Mouse (Mus musculus) erythroblast, embryonic 14.5 days (primary cell): ENCODE results near the gene Tmem219. TPM values are rescaled to one million over a fixed set of nuclear protein-coding genes. Genes with fewer than 3 reads are reported as not detected.

Experiments used
- H3K27me3 ChIP-seq: 2 replicates; pipeline ENCODE4 v1.6.1; 2012; ENCODE audit warnings: inconsistent platforms; ENCODE audit not compliant: control insufficient read depth
- H3K36me3 ChIP-seq: 2 replicates; pipeline ENCODE4 v1.6.1; 2012; ENCODE audit warnings: mild to moderate bottlenecking, inconsistent platforms; ENCODE audit not compliant: control insufficient read depth
- H3K4me1 ChIP-seq: 2 replicates; pipeline ENCODE4 v1.6.1; 2012; ENCODE audit warnings: inconsistent platforms; ENCODE audit not compliant: control insufficient read depth
- H3K4me3 ChIP-seq: replicated peaks from 2 replicates; pipeline ENCODE3; 2012; ENCODE audit warnings: moderate library complexity, mild to moderate bottlenecking, inconsistent platforms
- H3K9me3 ChIP-seq: 2 replicates; pipeline ENCODE4 v1.6.1; 2012; ENCODE audit warnings: low read length, inconsistent platforms, mixed read lengths; ENCODE audit not compliant: control insufficient read depth
- GATA1 ChIP-seq: IDR thresholded peaks from 2 replicates; pipeline ENCODE4 v1.6.1; 2012; ENCODE audit warnings: low read length, inconsistent platforms, mixed read lengths
- TAL1 ChIP-seq: IDR thresholded peaks from 3 replicates; pipeline ENCODE4 v1.6.1; 2012; ENCODE audit warnings: low read length, inconsistent platforms, mixed read lengths
- polyA plus RNA-seq: library from polyadenylated mRNA; stranded (reverse); fragments of >175 nt; gene quantifications from 2 replicates; pipeline ENCODE4 v1.2.3, GENCODE M21; 2012

Tmem219 gene
- polyA plus RNA-seq, result 1.1 and 1.5 TPM in 2 replicates

DNA sequence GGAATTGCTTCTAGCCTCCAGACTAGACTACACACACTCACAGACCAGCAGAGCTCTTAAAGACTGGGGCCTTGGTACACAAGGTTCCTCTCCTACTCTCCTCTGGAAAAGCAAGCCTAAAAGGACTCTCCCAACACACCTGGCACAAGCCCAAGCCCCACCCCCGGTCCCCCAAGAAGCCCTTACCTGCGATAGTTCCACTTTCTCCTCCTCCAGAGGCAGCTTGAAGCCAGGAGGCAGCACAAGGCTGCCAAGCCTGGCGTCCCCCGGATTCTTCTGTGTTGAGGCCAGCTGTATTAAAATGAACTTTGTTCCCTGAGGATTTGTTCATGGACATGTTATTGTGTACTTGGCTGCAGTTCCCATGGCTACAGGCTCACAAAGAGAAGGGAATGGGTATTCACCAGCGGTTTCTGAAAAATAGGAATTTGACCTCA, at the start of gene Tmem219:
Tmem219 (minus strand) TSS at position 294 of the 437 bp plus-strand sequence.
- Histone ChIP-seq H3K4me3 (no peak within 1 kb of the TSS), H3K27me3 (no peaks in the 10 kb centered on the region), H3K4me1 (peaks cover 32% of the 10 kb centered on the region), H3K36me3 (no peaks in the 10 kb centered on the region), H3K9me3 (no peaks in the 10 kb centered on the region)
- no peak for TF ChIP-seq TAL1
- TF ChIP-seq GATA1, result no peak

DNA sequence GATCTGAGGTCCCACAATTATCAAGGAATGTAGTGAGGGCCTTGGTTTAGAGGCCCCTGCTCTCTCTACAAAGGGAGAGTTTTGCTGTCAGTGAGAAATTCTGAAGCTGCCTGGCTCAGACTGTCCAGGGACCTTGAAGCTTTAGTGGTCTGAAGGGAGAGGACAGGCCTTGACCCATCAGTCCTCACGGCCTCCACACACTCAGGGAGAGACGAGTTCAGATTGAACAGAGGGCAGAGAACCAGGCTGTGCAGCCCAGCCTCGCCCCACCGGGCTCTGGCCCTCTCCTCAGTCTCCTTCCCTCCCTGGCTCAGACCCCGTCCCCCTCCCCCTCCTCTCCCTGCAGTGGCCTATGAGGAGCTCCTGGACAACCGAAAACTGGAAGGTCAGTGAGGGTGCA, 44.6 kb upstream of the Tmem219 start:
- H3K4me1 ChIP-seq, result no peaks in the 10 kb centered on the region
- peaks cover 17% of the 10 kb centered on the region for H3K27me3 ChIP-seq
- TF ChIP-seq GATA1 (no peak), TAL1 (no peak)
- no peak overlapping the region for H3K4me3 ChIP-seq
- no peaks in the 10 kb centered on the region for H3K9me3 ChIP-seq
- H3K36me3 ChIP-seq, result no peaks in the 10 kb centered on the region

DNA sequence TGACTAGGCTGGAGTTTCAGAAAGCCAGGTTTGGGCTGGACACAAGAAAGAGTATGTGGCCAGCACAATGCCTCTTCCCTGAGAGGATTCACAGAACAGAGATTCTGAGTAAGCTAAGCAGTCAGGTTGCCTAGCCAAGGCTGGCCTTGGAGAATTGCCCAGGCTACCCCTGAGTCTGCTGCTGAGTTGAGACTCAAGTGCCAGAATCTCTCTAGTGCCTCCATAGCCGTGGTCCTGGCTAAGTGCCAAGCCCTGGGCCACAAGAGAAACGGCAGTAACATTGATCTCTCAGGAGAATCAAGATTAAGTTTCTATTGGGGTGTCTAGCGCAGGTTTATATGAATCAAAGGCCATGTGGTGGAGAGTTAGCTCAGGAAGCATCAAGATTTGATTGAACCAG, 42.9 kb upstream of the Tmem219 start:
- H3K9me3 ChIP-seq, result no peaks in the 10 kb centered on the region
- no peak overlapping the region for H3K4me3 ChIP-seq
- H3K27me3 ChIP-seq, result peaks cover 20% of the 10 kb centered on the region
- no peak for TF ChIP-seq GATA1
- no peak for TF ChIP-seq TAL1
- H3K36me3 ChIP-seq, result no peaks in the 10 kb centered on the region
- no peaks in the 10 kb centered on the region for H3K4me1 ChIP-seq

DNA sequence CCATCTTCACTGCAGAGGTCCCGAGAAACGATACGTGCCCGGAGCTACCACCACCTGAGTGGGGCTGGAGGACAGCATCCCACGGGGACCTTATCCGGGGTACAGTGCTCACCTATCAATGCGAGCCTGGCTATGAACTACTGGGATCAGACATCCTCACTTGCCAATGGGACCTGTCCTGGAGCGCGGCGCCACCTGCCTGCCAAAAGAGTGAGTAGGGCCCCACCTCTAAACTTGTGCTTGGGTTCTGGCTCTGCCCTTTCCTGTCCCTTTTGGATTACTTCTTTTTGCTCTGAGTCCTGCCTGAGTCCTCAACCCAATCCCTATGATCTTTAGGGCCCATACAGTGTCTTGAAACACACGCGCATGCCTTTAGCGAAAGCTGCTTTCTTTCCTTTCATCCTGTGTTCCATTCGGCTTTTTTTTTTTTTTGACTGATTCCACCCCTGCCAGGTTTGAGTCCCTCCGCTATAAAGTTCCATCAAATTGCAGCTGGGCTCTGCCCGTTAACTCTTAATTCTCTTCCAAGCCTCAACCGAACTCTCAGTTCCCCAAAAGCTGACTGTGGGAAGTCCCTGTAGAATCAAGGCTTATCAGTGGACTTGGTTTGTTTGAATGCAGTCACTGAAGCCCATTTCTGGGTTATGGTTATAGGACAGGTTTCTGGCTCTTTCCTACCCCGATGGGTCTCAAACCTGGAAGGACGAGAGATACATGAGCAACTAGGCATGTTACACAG, 41.0 kb upstream of the Tmem219 start:
- Histone ChIP-seq H3K27me3 (peaks cover 20% of the 10 kb centered on the region), H3K9me3 (no peaks in the 10 kb centered on the region), H3K4me3 (no peak overlapping the region), H3K36me3 (no peaks in the 10 kb centered on the region), H3K4me1 (no peaks in the 10 kb centered on the region)
- TF ChIP-seq TAL1 (no peak), GATA1 (no peak)

DNA sequence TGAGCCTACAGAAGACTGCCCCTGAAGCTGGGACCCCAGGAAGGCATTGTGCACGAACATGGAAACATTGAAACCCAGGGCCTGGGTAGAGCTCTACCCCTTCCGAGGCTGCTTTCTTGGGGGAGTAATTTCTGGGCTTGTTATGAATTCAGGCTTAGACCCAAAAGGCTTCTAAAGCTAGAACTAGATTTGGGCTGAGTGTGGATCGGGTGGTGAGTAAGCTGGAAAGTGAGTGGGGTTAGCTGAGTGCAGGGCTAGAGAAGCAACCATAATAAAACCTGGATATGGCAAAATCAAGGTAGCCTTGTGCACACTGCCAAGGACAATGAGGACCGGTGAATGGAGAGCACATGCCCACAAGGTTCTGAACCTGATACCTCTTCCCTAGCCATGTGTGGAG, 39.2 kb upstream of the Tmem219 start:
- TF ChIP-seq TAL1, result no peak
- no peak for TF ChIP-seq GATA1
- Histone ChIP-seq H3K4me3 (no peak overlapping the region), H3K4me1 (no peaks in the 10 kb centered on the region), H3K9me3 (no peaks in the 10 kb centered on the region), H3K27me3 (peaks cover 20% of the 10 kb centered on the region), H3K36me3 (no peaks in the 10 kb centered on the region)

DNA sequence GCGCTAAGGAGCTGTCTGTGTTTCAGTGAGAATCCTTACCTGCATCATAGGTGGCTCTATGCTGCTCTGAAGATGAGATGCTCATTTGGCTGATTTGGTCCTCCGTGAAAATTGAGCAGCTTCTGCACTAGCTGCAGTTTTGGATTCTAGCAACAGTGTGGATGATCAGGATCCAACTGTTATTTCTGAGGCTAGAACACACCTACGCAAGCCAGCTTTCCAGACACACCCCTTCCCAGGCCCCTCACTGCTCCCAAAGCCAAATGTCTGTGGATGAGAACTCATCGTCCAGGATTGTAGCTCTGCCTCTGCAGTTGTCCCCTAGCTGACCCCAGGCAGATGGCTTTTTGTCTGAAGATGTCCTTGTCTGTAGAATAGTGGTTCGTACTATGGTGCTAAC, 38.4 kb upstream of the Tmem219 start:
- Histone ChIP-seq H3K4me3 (no peak overlapping the region), H3K4me1 (no peaks in the 10 kb centered on the region), H3K36me3 (no peaks in the 10 kb centered on the region), H3K9me3 (no peaks in the 10 kb centered on the region), H3K27me3 (peaks cover 20% of the 10 kb centered on the region)
- no peak for TF ChIP-seq TAL1
- no peak for TF ChIP-seq GATA1

DNA sequence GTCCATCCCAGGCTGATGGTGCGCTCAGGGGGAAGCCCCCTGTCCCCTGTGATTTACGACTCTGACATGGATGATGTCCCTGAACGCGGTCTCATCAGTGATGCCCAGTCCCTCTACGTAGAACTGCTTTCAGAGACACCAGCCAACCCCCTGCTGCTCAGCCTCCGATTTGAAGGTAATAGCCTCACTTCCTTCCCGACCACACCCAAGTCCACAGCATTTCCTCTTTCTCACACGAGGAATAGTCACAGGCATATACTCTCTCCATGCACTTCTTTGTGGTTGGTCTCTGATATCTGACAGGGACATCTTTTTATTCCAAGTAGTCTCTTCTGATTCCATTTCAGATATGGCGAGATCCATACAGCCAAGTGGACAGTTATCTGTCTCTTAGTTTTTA, 37.1 kb upstream of the Tmem219 start:
- H3K27me3 ChIP-seq, result peaks cover 20% of the 10 kb centered on the region
- H3K4me3 ChIP-seq, result no peak overlapping the region
- TF ChIP-seq TAL1, result no peak
- TF ChIP-seq GATA1, result no peak

DNA sequence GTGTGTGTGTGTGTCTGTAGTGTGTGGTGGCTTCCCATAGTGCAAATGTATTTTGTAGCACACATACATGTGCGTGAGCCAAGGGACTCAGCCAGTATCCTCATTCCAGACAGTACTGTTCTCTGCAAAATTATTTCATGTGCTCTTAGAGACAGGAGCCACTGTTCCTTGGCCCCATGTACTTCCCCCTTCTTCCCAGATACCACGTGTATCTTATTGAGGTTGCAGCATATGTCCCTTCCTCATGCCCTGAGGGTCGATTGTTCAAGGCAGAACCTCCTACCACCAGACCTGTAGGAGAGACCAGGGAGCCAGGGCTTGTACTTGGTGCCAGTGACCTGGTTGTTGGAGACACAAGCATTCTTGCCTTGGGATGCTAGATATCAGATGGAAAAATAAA, 32.4 kb upstream of the Tmem219 start:
- Histone ChIP-seq H3K9me3 (no peaks in the 10 kb centered on the region), H3K4me3 (no peak overlapping the region), H3K4me1 (peaks cover 6% of the 10 kb centered on the region), H3K36me3 (no peaks in the 10 kb centered on the region), H3K27me3 (peaks cover 29% of the 10 kb centered on the region)
- no peak for TF ChIP-seq GATA1
- no peak for TF ChIP-seq TAL1

More for the DNA sequence above, 37.1 kb upstream of the Tmem219 start:
- Histone ChIP-seq H3K36me3 (no peaks in the 10 kb centered on the region), H3K9me3 (no peaks in the 10 kb centered on the region), H3K4me1 (no peaks in the 10 kb centered on the region)

DNA sequence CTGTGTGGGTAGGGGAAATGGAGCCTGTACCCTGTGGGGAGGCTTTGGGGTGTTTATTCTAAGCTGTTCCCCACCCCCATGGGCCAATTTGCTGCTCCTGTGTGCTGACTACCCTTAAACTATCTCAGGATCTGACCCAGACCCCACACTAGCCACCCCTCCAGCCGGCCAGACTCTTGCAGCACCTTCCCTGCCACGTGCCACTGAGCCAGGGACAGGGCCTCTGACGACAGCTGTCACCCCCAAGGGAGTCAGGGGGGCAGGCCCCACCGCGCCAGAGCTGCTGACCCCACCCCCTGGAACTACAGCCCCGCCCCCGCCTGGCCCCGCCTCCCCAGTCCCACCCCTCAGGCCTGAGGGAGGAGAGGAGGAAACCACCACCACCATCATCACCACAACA, 29.9 kb upstream of the Tmem219 start:
- peaks cover 45% of the 10 kb centered on the region for H3K27me3 ChIP-seq
- H3K4me3 ChIP-seq, result no peak overlapping the region
- H3K36me3 ChIP-seq, result no peaks in the 10 kb centered on the region
- H3K4me1 ChIP-seq, result peaks cover 15% of the 10 kb centered on the region
- TF ChIP-seq TAL1 (no peak), GATA1 (no peak)
- no peaks in the 10 kb centered on the region for H3K9me3 ChIP-seq
